Mouse (Mus musculus): ENCODE data around the gene Zrsr2. TPM values are rescaled to one million over a fixed set of nuclear protein-coding genes. Genes with fewer than 3 reads are reported as not detected.

Gene Zrsr2
- polyA plus RNA-seq (2015; fragmentation: Nextera tagmentation; extraction: Ambion mirVana) = 57.7 and 62.5 TPM in 2 replicates

GRCm38 (mm10) chrX:163958467-163958875 is at the start of gene Zrsr2:
Gene Zrsr2 (minus strand): TSS chrX:163958661.
- Histone ChIP-seq H3K27ac (replicated peaks) (peak within 1 kb of the TSS; percentile 96), H3K36me3 (peaks cover 3% of the 10 kb centered on the region; the same call in 1 of the 2 replicates), H3K4me2 (peak within 1 kb of the TSS; percentile 59), H3K9ac (replicated peaks) (peak within 1 kb of the TSS; percentile 81), H3K9me3 (replicated peaks) (no peaks in the 10 kb centered on the region), H3K4me1 (peaks cover 8% of the 10 kb centered on the region), H3K4me3 (replicated peaks) (peak within 1 kb of the TSS; percentile 66), H3K27me3 (replicated peaks) (0 out of 2 replicates have a peak, but pooled peaks cover 3% of the 10 kb centered on the region)
- ATAC-seq (ENCODE audit: low FRiP score) = peak; percentile 98
- 16% methylated on average over 28 of the region's 29 CpGs for WGBS

- no peak overlapping the region for H3K4me2 ChIP-seq
- H3K4me3 ChIP-seq (replicated peaks) = no peak overlapping the region
- H3K9ac ChIP-seq (replicated peaks) = no peak overlapping the region
- no peak overlapping the region for H3K27ac ChIP-seq (replicated peaks)
- H3K9me3 ChIP-seq (replicated peaks) = no peaks in the 10 kb centered on the region
- ATAC-seq (ENCODE audit: low FRiP score) = peak; percentile 70; the same call in 1 of the 2 replicates
- no peaks in the 10 kb centered on the region for H3K36me3 ChIP-seq
- no peaks in the 10 kb centered on the region for H3K4me1 ChIP-seq
- 25% methylated on average over 2 of the region's 2 CpGs for WGBS
- H3K27me3 ChIP-seq (replicated peaks) = 0 out of 2 replicates have a peak, but pooled peaks cover 6% of the 10 kb centered on the region
These were observed 46.3 kb upstream of the Zrsr2 start for GRCm38 (mm10) chrX:164004809-164005208.

- Histone ChIP-seq H3K4me3 (replicated peaks) (no peak overlapping the region), H3K9me3 (replicated peaks) (no peaks in the 10 kb centered on the region), H3K4me2 (no peak overlapping the region), H3K4me1 (no peaks in the 10 kb centered on the region), H3K9ac (replicated peaks) (no peak overlapping the region), H3K27ac (replicated peaks) (no peak overlapping the region), H3K36me3 (no peaks in the 10 kb centered on the region), H3K27me3 (replicated peaks) (0 out of 2 replicates have a peak, but pooled peaks cover 6% of the 10 kb centered on the region)
- ATAC-seq (ENCODE audit: low FRiP score) = no peak
- WGBS = 94% methylated on average over 1 of the region's 1 CpGs
These were observed 41.4 kb upstream of the Zrsr2 start for GRCm38 (mm10) chrX:163999848-164000247.

DNA sequence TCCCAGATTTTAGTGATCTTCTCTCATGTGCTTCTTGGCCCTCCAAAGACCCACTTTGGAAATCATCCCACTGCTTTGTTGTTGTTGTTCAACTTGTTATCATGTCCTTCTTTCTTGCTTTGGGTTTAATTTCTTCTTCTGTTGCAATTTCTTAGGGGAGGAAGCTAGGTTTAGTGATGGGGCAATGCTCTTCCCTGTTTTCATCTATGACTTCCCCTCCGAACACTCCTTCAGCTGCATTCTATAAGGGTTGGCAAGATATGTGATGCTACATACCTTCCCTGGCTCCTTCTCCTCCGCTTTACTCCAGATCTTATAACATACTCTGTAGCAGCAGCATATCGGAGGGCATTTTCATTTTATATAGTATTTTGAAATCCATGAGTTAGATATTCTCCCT is 38.3 kb upstream of the Zrsr2 start:
- no peak for ATAC-seq (ENCODE audit: low FRiP score)
- Histone ChIP-seq H3K9ac (replicated peaks) (no peak overlapping the region), H3K27me3 (replicated peaks) (no peaks in the 10 kb centered on the region), H3K4me1 (no peaks in the 10 kb centered on the region), H3K9me3 (replicated peaks) (no peaks in the 10 kb centered on the region), H3K4me3 (replicated peaks) (no peak overlapping the region), H3K4me2 (no peak overlapping the region), H3K36me3 (no peaks in the 10 kb centered on the region), H3K27ac (replicated peaks) (no peak overlapping the region)
- WGBS = 89% methylated on average over 3 of the region's 3 CpGs

DNA sequence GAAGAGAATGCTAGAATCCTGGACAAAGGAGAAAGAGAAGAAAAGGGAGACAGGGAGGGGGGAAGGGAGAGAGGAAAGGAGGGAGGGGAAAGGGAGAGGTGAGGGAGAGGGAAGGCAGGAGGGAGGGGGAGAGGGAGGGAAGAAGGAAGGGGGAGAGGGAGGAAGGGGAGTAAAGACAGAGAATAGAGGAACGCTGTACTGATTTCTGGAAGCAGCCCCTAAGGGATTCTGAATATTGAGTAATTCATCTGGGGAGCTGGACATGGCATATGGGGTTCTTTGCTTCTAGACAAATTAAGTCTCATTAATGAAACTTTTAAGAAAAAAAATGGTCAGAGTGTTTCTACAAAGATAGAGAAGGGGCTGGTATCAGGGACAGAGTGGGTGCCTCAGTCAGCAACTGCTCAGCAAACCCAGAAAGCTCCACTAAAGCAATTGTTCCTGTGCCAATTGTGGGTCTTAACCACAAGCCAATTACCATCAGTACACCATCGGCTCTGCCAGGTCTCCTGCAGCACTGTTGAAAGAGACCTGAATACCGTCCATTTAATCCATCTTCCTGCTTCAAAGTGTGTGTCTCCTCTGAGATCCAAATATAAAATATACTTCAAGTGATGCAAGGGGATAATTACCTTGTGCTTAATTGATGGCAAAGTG is 29.4 kb upstream of the Zrsr2 start:
- no peaks in the 10 kb centered on the region for H3K36me3 ChIP-seq
- H3K27ac ChIP-seq (replicated peaks) = no peak overlapping the region
- no peak overlapping the region for H3K4me2 ChIP-seq
- no peak for ATAC-seq (ENCODE audit: low FRiP score)
- H3K4me1 ChIP-seq = no peaks in the 10 kb centered on the region
- no peak overlapping the region for H3K4me3 ChIP-seq (replicated peaks)
- WGBS = 35% methylated on average over 3 of the region's 3 CpGs
- no peaks in the 10 kb centered on the region for H3K27me3 ChIP-seq (replicated peaks)
- H3K9ac ChIP-seq (replicated peaks) = no peak overlapping the region
- no peaks in the 10 kb centered on the region for H3K9me3 ChIP-seq (replicated peaks)

GRCm38 (mm10) chrX:163982129-163982528 is 23.7 kb upstream of the Zrsr2 start:
- no peaks in the 10 kb centered on the region for H3K27me3 ChIP-seq (replicated peaks)
- H3K9ac ChIP-seq (replicated peaks) = no peak overlapping the region
- H3K36me3 ChIP-seq = no peaks in the 10 kb centered on the region
- H3K27ac ChIP-seq (replicated peaks) = no peak overlapping the region
- H3K9me3 ChIP-seq (replicated peaks) = no peaks in the 10 kb centered on the region
- WGBS = 66% methylated on average over 6 of the region's 6 CpGs
- no peak for ATAC-seq (ENCODE audit: low FRiP score)
- H3K4me1 ChIP-seq = no peaks in the 10 kb centered on the region
- H3K4me3 ChIP-seq (replicated peaks) = no peak overlapping the region
- H3K4me2 ChIP-seq = no peak overlapping the region

GRCm38 (mm10) chrX:163981500-163981899 is 23.0 kb upstream of the Zrsr2 start:
- H3K9me3 ChIP-seq (replicated peaks) = no peaks in the 10 kb centered on the region
- H3K36me3 ChIP-seq = no peaks in the 10 kb centered on the region
- H3K27ac ChIP-seq (replicated peaks) = no peak overlapping the region
- no peak for ATAC-seq (ENCODE audit: low FRiP score)
- no peak overlapping the region for H3K4me2 ChIP-seq
- no peak overlapping the region for H3K4me3 ChIP-seq (replicated peaks)
- WGBS = 53% methylated on average over 4 of the region's 4 CpGs
- no peak overlapping the region for H3K9ac ChIP-seq (replicated peaks)
- H3K27me3 ChIP-seq (replicated peaks) = no peaks in the 10 kb centered on the region
- no peaks in the 10 kb centered on the region for H3K4me1 ChIP-seq

DNA sequence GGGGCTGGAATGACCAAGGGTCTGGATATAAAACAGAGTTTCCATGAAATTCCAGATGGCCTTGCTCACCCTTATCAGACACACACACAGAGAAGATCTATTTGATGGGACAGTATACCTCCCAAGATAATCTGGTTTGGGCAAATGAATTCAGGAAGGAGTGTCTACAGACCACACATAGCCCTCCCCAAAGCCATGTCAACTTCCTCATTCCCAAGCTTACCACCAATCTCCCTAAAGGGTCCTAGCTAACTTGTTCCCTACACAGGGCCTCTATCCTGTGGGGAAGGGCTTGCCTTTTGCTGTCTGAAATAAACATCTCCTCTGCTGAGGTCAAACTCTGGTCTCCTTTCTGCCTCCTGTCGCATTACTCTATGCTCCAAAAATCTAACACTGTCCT is 22.6 kb upstream of the Zrsr2 start:
- no peaks in the 10 kb centered on the region for H3K9me3 ChIP-seq (replicated peaks)
- H3K27me3 ChIP-seq (replicated peaks) = no peaks in the 10 kb centered on the region
- H3K4me2 ChIP-seq = no peak overlapping the region
- H3K4me1 ChIP-seq = no peaks in the 10 kb centered on the region
- no peak overlapping the region for H3K9ac ChIP-seq (replicated peaks)
- ATAC-seq (ENCODE audit: low FRiP score) = no peak
- WGBS = 94% methylated on average over 1 of the region's 1 CpGs
- no peaks in the 10 kb centered on the region for H3K36me3 ChIP-seq
- H3K4me3 ChIP-seq (replicated peaks) = no peak overlapping the region
- no peak overlapping the region for H3K27ac ChIP-seq (replicated peaks)

- Histone ChIP-seq H3K4me1 (peaks cover 8% of the 10 kb centered on the region), H3K4me3 (replicated peaks) (peak overlapping the region; percentile 66), H3K36me3 (peaks cover 3% of the 10 kb centered on the region; the same call in 1 of the 2 replicates), H3K9me3 (replicated peaks) (no peaks in the 10 kb centered on the region), H3K4me2 (peak overlapping the region; percentile 59), H3K27ac (replicated peaks) (peak overlapping the region; percentile 96), H3K9ac (replicated peaks) (peak overlapping the region; percentile 81), H3K27me3 (replicated peaks) (0 out of 2 replicates have a peak, but pooled peaks cover 3% of the 10 kb centered on the region)
- WGBS = 18% methylated on average over 37 of the region's 67 CpGs
- peak; percentile 95 for ATAC-seq (ENCODE audit: low FRiP score)
These were observed 526 bp downstream of the Zrsr2 start for GRCm38 (mm10) chrX:163957803-163958466.

DNA sequence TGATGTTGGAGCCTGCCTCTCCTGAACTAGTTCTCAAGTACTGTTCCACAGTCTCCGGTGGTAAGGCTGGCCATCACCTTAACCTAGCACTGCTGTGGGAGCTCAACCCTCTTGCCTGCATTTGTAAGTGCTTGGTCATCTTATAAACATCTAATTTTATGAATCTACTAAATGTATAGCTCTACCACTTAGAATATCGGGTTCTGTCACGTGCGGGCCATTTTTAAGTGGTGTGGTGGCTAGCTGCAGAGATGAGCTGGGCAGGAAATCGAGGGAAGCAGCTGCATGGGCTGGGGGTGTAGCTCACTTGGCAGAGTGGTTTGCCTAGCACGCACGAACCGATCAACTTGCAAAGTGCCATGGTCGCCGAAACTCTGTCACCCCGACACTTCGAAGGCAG is 1.1 kb downstream of the Zrsr2 start:
- Histone ChIP-seq H3K4me2 (peak overlapping the region; percentile 59), H3K4me3 (replicated peaks) (peak overlapping the region; percentile 66), H3K27me3 (replicated peaks) (0 out of 2 replicates have a peak, but pooled peaks cover 3% of the 10 kb centered on the region), H3K27ac (replicated peaks) (peak overlapping the region; percentile 96; the same call in 1 of the 2 replicates), H3K9me3 (replicated peaks) (no peaks in the 10 kb centered on the region), H3K9ac (replicated peaks) (peak overlapping the region; percentile 81), H3K36me3 (peaks cover 3% of the 10 kb centered on the region; the same call in 1 of the 2 replicates), H3K4me1 (peaks cover 8% of the 10 kb centered on the region)
- 0 out of 2 replicates have a peak, but pooled peaks have one; percentile 0 for ATAC-seq (ENCODE audit: low FRiP score)
- 32% methylated on average over 12 of the region's 12 CpGs for WGBS

DNA sequence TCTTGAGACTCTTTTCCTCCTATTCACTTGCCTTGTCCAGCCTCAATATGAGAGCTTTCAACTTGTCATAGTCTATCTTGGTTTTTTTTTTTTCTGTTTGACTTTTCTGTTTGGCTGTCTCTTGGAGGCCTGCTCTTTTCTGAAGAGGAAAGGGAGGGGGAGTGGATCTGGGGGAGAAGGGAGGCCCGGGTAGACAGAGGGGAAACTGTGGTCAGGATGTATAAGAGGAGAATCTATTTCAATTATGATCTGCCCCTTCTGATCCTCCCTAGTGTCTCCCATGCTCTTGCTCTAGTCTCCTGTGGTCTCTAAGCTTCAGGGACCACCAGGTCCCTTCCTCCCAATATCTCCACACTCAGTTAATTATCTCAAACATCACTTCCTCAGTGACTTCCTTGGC is 6.8 kb downstream of the Zrsr2 start:
- no peak overlapping the region for H3K27ac ChIP-seq (replicated peaks)
- no peak for ATAC-seq (ENCODE audit: low FRiP score)
- no peaks in the 10 kb centered on the region for H3K9me3 ChIP-seq (replicated peaks)
- H3K27me3 ChIP-seq (replicated peaks) = 0 out of 2 replicates have a peak, but pooled peaks cover 3% of the 10 kb centered on the region
- no peak overlapping the region for H3K4me3 ChIP-seq (replicated peaks)
- peaks cover 9% of the 10 kb centered on the region; the same call in 1 of the 2 replicates for H3K36me3 ChIP-seq
- no peaks in the 10 kb centered on the region for H3K4me1 ChIP-seq
- WGBS = 73% methylated on average over 1 of the region's 1 CpGs
- H3K4me2 ChIP-seq = no peak overlapping the region
- H3K9ac ChIP-seq (replicated peaks) = no peak overlapping the region

- no peak overlapping the region for H3K27ac ChIP-seq (replicated peaks)
- no peak overlapping the region for H3K4me3 ChIP-seq (replicated peaks)
- H3K36me3 ChIP-seq = peaks cover 8% of the 10 kb centered on the region; the same call in 1 of the 2 replicates
- H3K27me3 ChIP-seq (replicated peaks) = no peaks in the 10 kb centered on the region
- no peak overlapping the region for H3K9ac ChIP-seq (replicated peaks)
- 96% methylated on average over 3 of the region's 3 CpGs for WGBS
- ATAC-seq (ENCODE audit: low FRiP score) = no peak
- no peaks in the 10 kb centered on the region for H3K4me1 ChIP-seq
- H3K4me2 ChIP-seq = no peak overlapping the region
- no peaks in the 10 kb centered on the region for H3K9me3 ChIP-seq (replicated peaks)
These were observed 14.1 kb downstream of the Zrsr2 start for GRCm38 (mm10) chrX:163944381-163944780.

Data from neural tube, embryonic 15.5 days (tissue).